Mouse (Mus musculus) olfactory bulb, adult 2 months (tissue): ENCODE measurements around the gene Gm26992. TPM values are rescaled to one million over a fixed set of nuclear protein-coding genes. Genes with fewer than 3 reads are reported as not detected.

Experiments
- H3K27ac ChIP-seq: fragments of 200-500 bp; 2 replicates; pipeline ENCODE4 v1.5.1; 2012; ENCODE audit warnings: low read depth, low read length; ENCODE audit not compliant: insufficient read depth
- H3K4me1 ChIP-seq: fragments of 200-500 bp; 2 replicates; pipeline ENCODE4 v1.6.1; 2012; ENCODE audit warnings: low read length; ENCODE audit not compliant: control insufficient read depth, insufficient read depth
- H3K4me3 ChIP-seq: fragments of 200-500 bp; 2 replicates; pipeline ENCODE4 v1.5.1; 2012; ENCODE audit warnings: mild to moderate bottlenecking, low read depth, low read length, moderate library complexity; ENCODE audit not compliant: insufficient read depth
- CTCF ChIP-seq: fragments of 200-500 bp; IDR thresholded peaks from 2 replicates; pipeline ENCODE4 v1.5.1; 2012; ENCODE audit warnings: low read depth, mild to moderate bottlenecking, low read length, moderate library complexity; ENCODE audit not compliant: insufficient read depth
- POLR2A ChIP-seq: fragments of 200-500 bp; IDR thresholded peaks from 2 replicates; pipeline ENCODE4 v1.6.1; 2012; ENCODE audit warnings: mild to moderate bottlenecking, low read depth, low read length, moderate library complexity; ENCODE audit not compliant: insufficient read depth
- WGBS: fragments of 180-500 bp; shearing (Covaris S2); methylation state at CpG from one replicate; pipeline ENCODE4 v1.1.7; 2018; 5-methylcytosine and 5-hydroxymethylcytosine counted together
- polyA plus RNA-seq: library from polyadenylated mRNA; stranded (reverse); fragments of >200 nt; gene quantifications from 2 replicates; pipeline ENCODE4 v1.2.4, GENCODE M21; 2012; ENCODE audit warnings: low replicate concordance; ENCODE audit not compliant: missing spikeins, insufficient read depth, insufficient read length

The Gm26992 gene
- polyA plus RNA-seq = not detected in 2 replicates

DNA sequence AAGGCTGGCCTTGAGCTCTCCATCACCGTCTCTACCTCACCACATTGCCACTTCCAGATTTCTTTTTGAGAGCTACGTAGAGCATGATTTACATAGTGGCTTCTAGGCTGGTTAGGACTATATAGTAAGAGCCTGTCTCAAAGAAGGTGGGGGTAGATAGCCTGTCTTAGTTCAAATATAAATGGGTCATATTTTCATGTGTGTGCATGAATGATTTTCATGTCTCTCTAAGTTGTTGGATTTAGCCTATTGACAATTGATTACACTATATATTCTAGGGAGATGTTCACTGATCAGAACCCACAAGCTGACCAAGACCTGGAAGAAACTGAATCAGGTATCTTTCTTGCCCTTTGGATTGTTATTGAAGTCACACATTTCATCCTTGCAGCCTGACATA is at the start of gene Gm26992:
Gm26992 (plus strand) TSS at position 301 of the 400 bp plus-strand sequence.
- 93% methylated on average over 2 of the region's 2 CpGs for WGBS
- Histone ChIP-seq H3K27ac (no peak within 1 kb of the TSS), H3K4me3 (no peak within 1 kb of the TSS), H3K4me1 (no peaks in the 10 kb centered on the region)
- TF ChIP-seq CTCF (no peak), POLR2A (no peak)

DNA sequence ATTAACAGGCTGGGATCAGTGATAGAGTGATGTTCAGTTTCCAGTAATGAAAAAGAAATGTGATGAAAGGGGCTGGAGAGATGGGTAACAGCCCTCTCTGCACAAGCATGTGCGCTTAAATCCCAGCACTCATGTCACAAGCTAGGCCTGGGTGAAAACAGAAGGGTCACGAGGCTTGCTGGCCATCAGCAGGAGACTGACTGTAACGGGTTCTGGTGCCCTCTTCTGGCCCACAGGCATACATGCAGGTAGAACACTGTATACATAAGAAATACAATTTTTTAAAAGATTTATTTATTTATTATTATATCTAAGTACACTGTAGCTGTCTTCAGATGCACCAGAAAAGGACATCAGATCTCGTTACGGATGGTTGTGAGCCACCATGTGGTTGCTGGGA is 47.6 kb upstream of the Gm26992 start:
- Histone ChIP-seq H3K4me3 (no peak overlapping the region), H3K27ac (no peak overlapping the region), H3K4me1 (no peaks in the 10 kb centered on the region)
- WGBS = 57% methylated on average over 5 of the region's 5 CpGs
- TF ChIP-seq CTCF (no peak), POLR2A (no peak)

DNA sequence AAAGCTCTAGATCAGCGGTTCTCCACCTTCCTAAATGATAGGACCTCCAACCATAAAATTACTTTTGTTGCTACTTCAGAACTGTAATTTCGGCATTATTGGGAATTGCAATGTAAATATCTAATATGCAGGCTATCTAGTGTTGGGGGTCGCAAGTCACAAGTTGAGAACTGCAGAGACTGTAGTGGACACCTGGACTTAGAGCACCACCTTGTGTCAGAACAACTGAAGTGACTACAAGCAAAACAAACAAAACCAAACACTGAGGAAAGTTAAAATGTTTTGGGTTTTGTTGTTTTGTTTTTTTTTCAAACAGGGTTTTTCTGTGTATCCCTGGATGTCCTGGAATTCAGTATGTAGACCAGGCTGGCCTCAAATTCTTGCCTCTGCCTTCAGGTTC is 37.3 kb upstream of the Gm26992 start:
- no peak overlapping the region for H3K27ac ChIP-seq
- H3K4me3 ChIP-seq = no peak overlapping the region
- 81% methylated on average over 3 of the region's 3 CpGs for WGBS
- no peak for TF ChIP-seq CTCF
- TF ChIP-seq POLR2A = no peak
- no peaks in the 10 kb centered on the region for H3K4me1 ChIP-seq

DNA sequence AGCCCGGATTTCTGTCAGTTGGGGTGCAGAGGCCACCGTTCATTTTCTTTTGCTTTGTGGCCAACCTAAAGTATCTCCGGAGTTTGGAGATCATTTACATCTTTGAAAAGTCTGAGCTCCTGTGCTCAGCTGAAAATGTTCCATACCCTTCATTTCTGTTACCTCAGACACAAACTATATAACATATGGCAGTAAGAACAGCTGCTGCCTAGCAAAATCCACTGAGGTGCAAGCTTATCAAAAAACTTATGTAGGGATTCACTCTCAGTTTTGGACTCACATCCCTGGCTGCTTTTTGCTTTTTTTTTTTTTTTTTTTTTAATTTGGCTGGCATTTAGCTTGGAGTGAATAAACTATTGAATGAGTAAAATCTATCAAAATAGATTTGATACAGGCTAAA is 33.7 kb upstream of the Gm26992 start:
- Histone ChIP-seq H3K4me1 (no peaks in the 10 kb centered on the region), H3K4me3 (no peak overlapping the region), H3K27ac (no peak overlapping the region)
- TF ChIP-seq CTCF = no peak
- no peak for TF ChIP-seq POLR2A
- 81% methylated on average over 3 of the region's 3 CpGs for WGBS

DNA sequence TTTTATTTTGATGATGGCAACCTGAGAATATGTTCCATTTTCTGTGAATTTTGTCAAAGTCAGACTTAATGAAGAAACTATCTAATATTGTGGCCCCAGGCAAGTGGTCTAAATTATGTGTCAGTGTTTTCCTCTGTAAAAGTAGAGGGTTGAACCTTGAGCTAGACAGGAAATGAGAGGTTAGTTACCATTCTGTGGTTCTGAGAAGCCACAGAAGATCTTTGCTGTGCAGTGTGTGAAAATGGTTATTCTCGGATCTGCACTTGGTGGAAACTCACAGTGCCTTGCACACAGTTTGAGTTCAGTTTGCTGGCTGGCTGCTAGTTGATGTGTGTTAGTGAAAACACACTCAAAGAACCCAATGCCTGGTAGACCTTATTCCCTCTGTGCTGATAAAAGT is 28.0 kb upstream of the Gm26992 start:
- no peak overlapping the region for H3K27ac ChIP-seq
- no peak overlapping the region for H3K4me3 ChIP-seq
- no peaks in the 10 kb centered on the region for H3K4me1 ChIP-seq
- 80% methylated on average over 1 of the region's 1 CpGs for WGBS
- TF ChIP-seq POLR2A (no peak), CTCF (no peak)

DNA sequence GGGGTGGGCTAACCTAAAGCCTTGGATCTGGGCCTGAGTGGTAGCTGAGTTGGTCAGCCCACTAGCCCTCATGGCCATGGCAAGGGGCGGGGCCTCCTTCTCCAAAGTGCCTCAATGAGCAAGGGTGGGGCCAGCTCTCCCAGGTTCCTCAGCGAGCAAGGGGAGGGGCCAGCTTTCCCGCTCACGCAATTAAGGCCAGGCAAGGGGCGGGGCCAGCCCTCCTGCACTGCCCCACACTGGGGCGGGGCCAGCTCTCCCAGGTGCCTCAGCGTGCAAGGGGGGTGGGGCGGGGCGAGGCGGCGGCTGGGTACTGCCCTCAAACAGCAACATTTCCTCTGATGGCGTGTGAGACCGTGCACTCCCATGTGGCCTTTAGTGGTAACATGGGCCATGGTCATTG is 16.8 kb upstream of the Gm26992 start:
- H3K27ac ChIP-seq = no peak overlapping the region
- WGBS = 48% methylated on average over 13 of the region's 13 CpGs
- H3K4me3 ChIP-seq = no peak overlapping the region
- no peaks in the 10 kb centered on the region for H3K4me1 ChIP-seq
- TF ChIP-seq CTCF (no peak), POLR2A (no peak)

DNA sequence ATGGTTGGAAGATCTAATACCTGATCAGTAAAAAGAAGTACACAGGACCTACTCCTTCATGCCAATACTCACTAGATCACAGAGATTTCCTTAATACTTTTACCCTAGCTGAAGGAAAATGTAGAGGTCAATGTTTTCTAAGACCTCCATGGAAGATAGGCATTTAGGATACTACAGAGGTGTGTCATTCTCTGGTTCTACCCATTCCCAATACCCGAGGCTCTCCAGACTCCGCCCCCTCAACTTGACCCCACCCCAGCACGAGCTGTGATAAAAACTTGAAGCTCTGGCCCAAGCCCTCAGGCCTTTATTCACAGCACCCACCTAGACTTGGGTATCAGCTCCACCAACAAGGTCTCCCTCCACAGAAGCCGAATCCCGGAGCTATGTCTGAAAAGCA is 7.6 kb upstream of the Gm26992 start, which contains the start of gene Tsx:
Tsx (plus strand) TSS at position 301 of the 400 bp plus-strand sequence.
- Histone ChIP-seq H3K27ac (no peak within 1 kb of the TSS), H3K4me3 (no peak within 1 kb of the TSS), H3K4me1 (no peaks in the 10 kb centered on the region)
- TF ChIP-seq CTCF (no peak), POLR2A (no peak)
- 87% methylated on average over 5 of the region's 5 CpGs for WGBS

DNA sequence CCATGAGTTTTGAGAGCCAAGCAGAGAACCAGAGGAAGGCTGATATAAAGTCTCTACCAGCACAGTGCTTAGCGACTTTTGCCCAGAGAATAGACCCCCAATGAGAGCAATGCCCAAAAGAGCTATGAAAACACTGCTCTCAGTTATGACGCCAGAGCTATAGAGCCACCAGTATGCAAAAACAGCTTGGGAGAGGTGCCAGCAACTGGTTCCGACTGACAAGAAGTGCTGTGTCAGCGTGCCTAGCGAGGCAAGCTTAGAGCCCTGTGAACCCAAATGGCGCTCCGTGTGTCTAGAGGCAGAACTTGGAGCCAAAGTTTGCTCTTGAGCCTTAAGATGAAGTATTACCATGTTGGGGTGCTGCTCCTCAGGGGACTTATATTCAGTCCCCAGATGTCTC is 5.9 kb downstream of the Gm26992 start:
- no peak for TF ChIP-seq CTCF
- TF ChIP-seq POLR2A = no peak
- WGBS = 57% methylated on average over 7 of the region's 7 CpGs
- Histone ChIP-seq H3K27ac (no peak overlapping the region), H3K4me3 (no peak overlapping the region), H3K4me1 (no peaks in the 10 kb centered on the region)

DNA sequence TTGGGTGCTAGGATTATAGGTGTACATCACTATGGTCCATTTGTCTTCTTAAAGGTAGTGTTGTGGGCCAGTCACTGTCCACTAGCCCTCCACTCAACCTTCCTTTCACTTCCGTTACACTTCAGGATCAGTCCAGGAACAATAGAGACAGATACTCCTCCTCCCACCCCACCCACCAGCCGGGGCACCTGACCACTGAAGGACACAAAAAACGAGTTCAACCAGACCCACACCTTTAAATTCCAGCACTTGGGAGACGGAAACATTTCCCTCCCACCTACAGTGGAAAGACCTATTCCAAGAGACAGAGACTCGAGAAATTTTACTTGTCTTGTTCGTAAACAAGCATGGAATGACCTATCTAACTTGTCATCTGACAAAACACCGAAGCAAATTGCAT is 10.5 kb downstream of the Gm26992 start:
- no peak for TF ChIP-seq POLR2A
- no peak for TF ChIP-seq CTCF
- no peaks in the 10 kb centered on the region for H3K4me1 ChIP-seq
- H3K4me3 ChIP-seq = no peak overlapping the region
- WGBS = 80% methylated on average over 7 of the region's 7 CpGs
- no peak overlapping the region for H3K27ac ChIP-seq

DNA sequence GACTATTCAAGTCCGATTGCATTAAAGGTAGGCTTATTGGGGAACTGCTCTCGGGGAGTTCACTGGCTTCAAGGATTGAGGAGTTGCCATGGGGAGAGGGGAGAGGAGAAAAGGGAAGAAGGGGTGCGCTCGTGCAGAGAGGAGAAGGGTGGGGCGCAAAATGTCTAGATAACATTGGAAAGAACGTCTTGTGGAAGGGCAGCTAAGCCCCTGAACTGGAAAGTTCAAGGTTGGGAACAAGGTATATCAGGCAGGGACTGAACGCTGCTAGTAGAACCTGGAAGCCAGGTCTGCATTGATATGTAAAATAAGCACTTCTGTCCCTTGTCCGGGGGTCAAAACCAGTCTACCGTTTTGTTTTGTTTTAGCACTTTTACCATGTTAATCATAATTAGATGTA is 16.2 kb downstream of the Gm26992 start:
- WGBS = 21% methylated on average over 9 of the region's 9 CpGs
- Histone ChIP-seq H3K4me3 (no peak overlapping the region), H3K4me1 (no peaks in the 10 kb centered on the region), H3K27ac (no peak overlapping the region)
- TF ChIP-seq POLR2A = no peak
- no peak for TF ChIP-seq CTCF
